Mouse (Mus musculus): ENCODE measurements around the gene Ubxn6.

GRCm38 (mm10) chr17:56098711-56099572, 24.1 kb upstream of the Ubxn6 start:
- TF ChIP-seq CTCF (IDR thresholded peaks at IDR 0.05) (peak; percentile 33; the same call in 1 of the 2 replicates), EP300 (IDR thresholded peaks at IDR 0.05) (no peak)

Measured in lung, postnatal 0 days (tissue).